Mouse (Mus musculus) intestine, postnatal 0 days (tissue): Measurements from ENCODE around the gene Rimbp2. TPM values are rescaled to one million over a fixed set of nuclear protein-coding genes. Genes with fewer than 3 reads are reported as not detected.
A peak's percentile ranks its signal among the peaks of the same experiment; 100 is the strongest.

Experiments
- ATAC-seq: fragments of 200-750 bp; cut with Nextera tagmentation; 2 replicates; pipeline ENCODE4 v1.8.0; 2017; ENCODE audit warnings: mild to moderate bottlenecking, moderate TSS enrichment, moderate library complexity
- H3K27ac ChIP-seq: fragments of 300-500 bp; sonication (generic); 2 replicates; pipeline ENCODE4 v1.5.1; 2014; ENCODE audit warnings: mild to moderate bottlenecking, low read depth, low read length, moderate library complexity
- H3K27me3 ChIP-seq: fragments of 300-500 bp; sonication (generic); replicated peaks from 2 replicates; pipeline ENCODE4 v1.6.1; 2014; ENCODE audit warnings: low read length, mixed read lengths; ENCODE audit not compliant: control insufficient read depth, insufficient read depth
- H3K36me3 ChIP-seq: fragments of 300-500 bp; sonication (generic); 2 replicates; pipeline ENCODE4 v1.6.1; 2014; ENCODE audit warnings: mild to moderate bottlenecking, moderate library complexity; ENCODE audit not compliant: control insufficient read depth, insufficient read depth
- H3K4me1 ChIP-seq: fragments of 300-500 bp; sonication (generic); replicated peaks from 2 replicates; pipeline ENCODE4 v1.6.1; 2014; ENCODE audit warnings: antibody characterized with exemption, low read length, mixed read lengths; ENCODE audit not compliant: control insufficient read depth, insufficient read depth
- H3K4me2 ChIP-seq: fragments of 300-500 bp; sonication (generic); replicated peaks from 2 replicates; pipeline ENCODE4 v1.6.1; 2014; ENCODE audit warnings: low read depth, mild to moderate bottlenecking, moderate library complexity
- H3K4me3 ChIP-seq: fragments of 300-500 bp; sonication (generic); 2 replicates; pipeline ENCODE4 v1.5.1; 2014; ENCODE audit warnings: low read depth, low read length
- H3K9ac ChIP-seq: fragments of 300-500 bp; sonication (generic); 2 replicates; pipeline ENCODE4 v1.6.1; 2014; ENCODE audit warnings: mild to moderate bottlenecking, low read depth, low read length
- H3K9me3 ChIP-seq: fragments of 300-500 bp; sonication (generic); 2 replicates; pipeline ENCODE4 v1.6.1; 2016; ENCODE audit warnings: mixed run types; ENCODE audit not compliant: control insufficient read depth
- CTCF ChIP-seq: sonication (generic); IDR thresholded peaks from 2 replicates; pipeline ENCODE4 v1.5.1; 2016; ENCODE audit warnings: low read depth, mild to moderate bottlenecking, control low read depth, antibody characterized with exemption, moderate library complexity
- WGBS: fragments of 180-500 bp; shearing (Covaris S2); extraction: QIAGEN DNeasy Blood & Tissue Kit; methylation state at CpG from one replicate; pipeline ENCODE4 v1.1.7; 2014; 5-methylcytosine and 5-hydroxymethylcytosine counted together
- polyA plus RNA-seq: library from polyadenylated mRNA; unstranded; fragments of >200 nt; fragmentation: Nextera tagmentation; extraction: Ambion mirVana; gene quantifications from 2 replicates; pipeline ENCODE4 v1.2.1, GENCODE M21; 2015

The Rimbp2 gene
- polyA plus RNA-seq, 1 experiment from 2014 or later: 0.13 TPM

- 43% methylated on average over 5 of the region's 5 CpGs for WGBS
- H3K4me2 ChIP-seq: no peak overlapping the region
- H3K27ac ChIP-seq: no peak overlapping the region
- no peaks in the 10 kb centered on the region for H3K9me3 ChIP-seq
- peak; percentile 69 for TF ChIP-seq CTCF
- no peak overlapping the region for H3K4me3 ChIP-seq
- H3K9ac ChIP-seq: no peak overlapping the region
- H3K36me3 ChIP-seq: no peaks in the 10 kb centered on the region
- no peaks in the 10 kb centered on the region for H3K27me3 ChIP-seq
- ATAC-seq: no peak
- H3K4me1 ChIP-seq: no peaks in the 10 kb centered on the region
Measured at GRCm38 (mm10) chr5:128809406-128809805, 143.9 kb downstream of the Rimbp2 start.

- no peaks in the 10 kb centered on the region for H3K36me3 ChIP-seq
- H3K27me3 ChIP-seq: no peaks in the 10 kb centered on the region
- no peak overlapping the region for H3K4me2 ChIP-seq
- no peak overlapping the region for H3K4me3 ChIP-seq
- peak; percentile 66 for TF ChIP-seq CTCF
- no peak overlapping the region for H3K27ac ChIP-seq
- H3K9ac ChIP-seq: no peak overlapping the region
- no peaks in the 10 kb centered on the region for H3K4me1 ChIP-seq
- 56% methylated on average over 9 of the region's 9 CpGs for WGBS
- H3K9me3 ChIP-seq: no peaks in the 10 kb centered on the region
- ATAC-seq: no peak
Measured at GRCm38 (mm10) chr5:128808547-128809182, 144.6 kb downstream of the Rimbp2 start.

GRCm38 (mm10) chr5:128807408-128807807 lies 145.9 kb downstream of the Rimbp2 start:
- no peaks in the 10 kb centered on the region for H3K36me3 ChIP-seq
- H3K4me2 ChIP-seq: no peak overlapping the region
- no peak overlapping the region for H3K27ac ChIP-seq
- no peak overlapping the region for H3K9ac ChIP-seq
- 80% methylated on average over 9 of the region's 9 CpGs for WGBS
- H3K4me3 ChIP-seq: no peak overlapping the region
- H3K9me3 ChIP-seq: no peaks in the 10 kb centered on the region
- TF ChIP-seq CTCF: no peak
- H3K27me3 ChIP-seq: no peaks in the 10 kb centered on the region
- H3K4me1 ChIP-seq: no peaks in the 10 kb centered on the region
- ATAC-seq: no peak

- WGBS: 84% methylated on average over 13 of the region's 13 CpGs
- Histone ChIP-seq H3K4me3 (no peak overlapping the region), H3K27me3 (no peaks in the 10 kb centered on the region), H3K4me1 (no peaks in the 10 kb centered on the region), H3K9me3 (no peaks in the 10 kb centered on the region), H3K9ac (no peak overlapping the region), H3K4me2 (no peak overlapping the region), H3K27ac (no peak overlapping the region), H3K36me3 (no peaks in the 10 kb centered on the region)
- TF ChIP-seq CTCF: no peak
- ATAC-seq: no peak
Measured at GRCm38 (mm10) chr5:128806296-128806998, 146.8 kb downstream of the Rimbp2 start.

- Histone ChIP-seq H3K36me3 (no peaks in the 10 kb centered on the region), H3K9me3 (no peaks in the 10 kb centered on the region), H3K4me3 (no peak overlapping the region), H3K27me3 (no peaks in the 10 kb centered on the region), H3K27ac (no peak overlapping the region), H3K9ac (no peak overlapping the region), H3K4me1 (no peaks in the 10 kb centered on the region), H3K4me2 (no peak overlapping the region)
- no peak for TF ChIP-seq CTCF
- no peak for ATAC-seq
- 92% methylated on average over 2 of the region's 2 CpGs for WGBS
Measured at GRCm38 (mm10) chr5:128805092-128805491, 148.2 kb downstream of the Rimbp2 start.

- Histone ChIP-seq H3K4me2 (no peak overlapping the region), H3K9me3 (0 out of 2 replicates have a peak, but pooled peaks cover 2% of the 10 kb centered on the region), H3K9ac (no peak overlapping the region), H3K4me3 (no peak overlapping the region), H3K27ac (no peak overlapping the region), H3K27me3 (no peaks in the 10 kb centered on the region), H3K36me3 (no peaks in the 10 kb centered on the region), H3K4me1 (no peaks in the 10 kb centered on the region)
- no peak for TF ChIP-seq CTCF
- 87% methylated on average over 5 of the region's 5 CpGs for WGBS
- no peak for ATAC-seq
Measured at GRCm38 (mm10) chr5:128800592-128800991, 152.7 kb downstream of the Rimbp2 start.
